Mouse (Mus musculus) CH12.LX (cell line): Measurements from ENCODE around the gene Muc4. TPM values are rescaled to one million over a fixed set of nuclear protein-coding genes. Genes with fewer than 3 reads are reported as not detected.
A peak's percentile ranks its signal among the peaks of the same experiment; 100 is the strongest.

Experiments
- DNase-seq: peaks from one replicate; pipeline ENCODE4 v3.0.0-alpha.2; 2013; ENCODE audit errors: extremely low read depth
- H3K27ac ChIP-seq: 2 replicates; pipeline ENCODE4 v1.5.1; 2012; ENCODE audit warnings: low read depth, mild to moderate bottlenecking, control low read depth, moderate library complexity; ENCODE audit not compliant: insufficient read depth
- H3K27me3 ChIP-seq: replicated peaks from 2 replicates; pipeline ENCODE3; 2012; ENCODE audit warnings: inconsistent platforms
- H3K36me3 ChIP-seq, 2 experiments: replicated peaks in 1 of 2; 2 replicates each; pipeline versions ENCODE3 to v1.6.1; 2012; ENCODE audit warnings: inconsistent platforms in 1 of 2, low read length in 1 of 2, mild to moderate bottlenecking in 1 of 2, mixed read lengths in 1 of 2, moderate library complexity in 1 of 2; ENCODE audit not compliant: control insufficient read depth in 1 of 2, insufficient read depth in 1 of 2
- H3K4me1 ChIP-seq, 2 experiments: 2 replicates each; pipeline ENCODE4 v1.6.1; 2012; ENCODE audit warnings: inconsistent platforms in 1 of 2, moderate library complexity in 1 of 2; ENCODE audit not compliant: insufficient read depth in 2 of 2, control insufficient read depth in 1 of 2
- H3K4me2 ChIP-seq: 2 replicates; pipeline ENCODE4 v1.6.1; 2012; ENCODE audit warnings: low read depth, mild to moderate bottlenecking, control low read depth; ENCODE audit not compliant: poor library complexity, insufficient read depth, severe bottlenecking
- H3K4me3 ChIP-seq, 3 experiments: fragments of 150-350 bp in 1 of 3; sonication (generic) in 1 of 3; replicated peaks in 1 of 3; 2 replicates each; pipeline versions ENCODE3 to v1.5.1; 2011 to 2012; ENCODE audit warnings: low read depth in 2 of 3, low read length in 2 of 3, mild to moderate bottlenecking in 2 of 3, moderate library complexity in 2 of 3, control low read depth in 1 of 3, improper control_type of control experiment in 1 of 3, inconsistent platforms in 1 of 3, mixed read lengths in 1 of 3; ENCODE audit not compliant: poor library complexity in 1 of 3
- H3K79me2 ChIP-seq: replicated peaks from 2 replicates; pipeline ENCODE4 v1.6.1; 2012; ENCODE audit warnings: mild to moderate bottlenecking, moderate library complexity; ENCODE audit not compliant: control insufficient read depth, poor library complexity, insufficient read depth, severe bottlenecking; ENCODE audit errors: extremely low read depth
- H3K9ac ChIP-seq: 2 replicates; pipeline ENCODE4 v1.6.1; 2012; ENCODE audit warnings: low read depth, mild to moderate bottlenecking, control low read depth, moderate library complexity; ENCODE audit not compliant: insufficient read depth
- H3K9me3 ChIP-seq: replicated peaks from 2 replicates; pipeline ENCODE3; 2012; ENCODE audit warnings: low read length, inconsistent platforms, mixed read lengths
- CHD1 ChIP-seq: IDR thresholded peaks from 2 replicates; pipeline ENCODE4 v1.6.1; 2012; ENCODE audit warnings: low read depth, low read length, improper control_type of control experiment, inconsistent platforms
- CTCF ChIP-seq, 2 experiments: IDR thresholded peaks in 1 of 2; conservative IDR thresholded peaks in 1 of 2; 2 replicates each; pipeline ENCODE4 v1.5.1; 2011 to 2012; ENCODE audit warnings: low read depth in 2 of 2, low read length in 2 of 2, improper control_type of control experiment in 1 of 2, inconsistent platforms in 1 of 2, mild to moderate bottlenecking in 1 of 2, moderate library complexity in 1 of 2
- ELF1 ChIP-seq: IDR thresholded peaks from 2 replicates; pipeline ENCODE4 v1.6.1; 2014; ENCODE audit warnings: low read depth, mild to moderate bottlenecking, inconsistent platforms, low read length, improper control_type of control experiment
- EP300 ChIP-seq: IDR thresholded peaks from 2 replicates; pipeline ENCODE4 v1.6.1; 2011; ENCODE audit warnings: low read length, improper control_type of control experiment
- GABPA ChIP-seq: IDR thresholded peaks from 2 replicates; pipeline ENCODE4 v1.6.1; 2012; ENCODE audit warnings: low read depth, low read length, improper control_type of control experiment, inconsistent platforms; ENCODE audit not compliant: insufficient replicate concordance
- HCFC1 ChIP-seq: IDR thresholded peaks from 2 replicates; pipeline ENCODE4 v1.6.1; 2012; ENCODE audit warnings: low read depth, mild to moderate bottlenecking, inconsistent platforms, low read length, improper control_type of control experiment
- JUN ChIP-seq: IDR thresholded peaks from 2 replicates; pipeline ENCODE4 v1.6.1; 2011; ENCODE audit warnings: low read depth, mild to moderate bottlenecking, low read length, improper control_type of control experiment, moderate library complexity; ENCODE audit not compliant: insufficient read depth
- KAT2A ChIP-seq: IDR thresholded peaks from 2 replicates; pipeline ENCODE4 v1.6.1; 2012; ENCODE audit warnings: low read length, improper control_type of control experiment, inconsistent platforms; ENCODE audit not compliant: insufficient replicate concordance
- MAFK ChIP-seq: IDR thresholded peaks from 2 replicates; pipeline ENCODE4 v1.6.1; 2011; ENCODE audit warnings: low read length, improper control_type of control experiment; ENCODE audit not compliant: insufficient replicate concordance
- MAX ChIP-seq: IDR thresholded peaks from 2 replicates; pipeline ENCODE4 v1.6.1; 2011; ENCODE audit warnings: low read length, improper control_type of control experiment
- MXI1 ChIP-seq: IDR thresholded peaks from 2 replicates; pipeline ENCODE4 v1.6.1; 2011; ENCODE audit warnings: mild to moderate bottlenecking, low read depth, low read length, improper control_type of control experiment
- NELFE ChIP-seq: IDR thresholded peaks from 2 replicates; pipeline ENCODE4 v1.6.1; 2011; ENCODE audit warnings: low read depth, low read length, improper control_type of control experiment
- PAX5 ChIP-seq: IDR thresholded peaks from 2 replicates; pipeline ENCODE4 v1.6.1; 2012; ENCODE audit warnings: low read length, inconsistent platforms, mixed read lengths
- POLR2AphosphoS2 ChIP-seq: IDR thresholded peaks from 2 replicates; pipeline ENCODE4 v1.6.1; 2011; ENCODE audit warnings: low read depth, low read length, improper control_type of control experiment
- RCOR1 ChIP-seq: conservative IDR thresholded peaks from 2 replicates; pipeline ENCODE4 v1.6.1; 2012; ENCODE audit warnings: low read depth, mild to moderate bottlenecking, inconsistent platforms, low read length, improper control_type of control experiment
- TBP ChIP-seq: conservative IDR thresholded peaks from 2 replicates; pipeline ENCODE4 v1.6.1; 2011; ENCODE audit warnings: low read depth, low read length, improper control_type of control experiment
- USF1 ChIP-seq: IDR thresholded peaks from 2 replicates; pipeline ENCODE4 v1.6.1; 2014; ENCODE audit warnings: low read depth, mild to moderate bottlenecking, inconsistent platforms, low read length, improper control_type of control experiment
- ZC3H11A ChIP-seq: IDR thresholded peaks from 2 replicates; pipeline ENCODE4 v1.6.1; 2012; ENCODE audit warnings: low read depth, mild to moderate bottlenecking, inconsistent platforms, low read length, improper control_type of control experiment
- ZKSCAN1 ChIP-seq: IDR thresholded peaks from 2 replicates; pipeline ENCODE4 v1.6.1; 2012; ENCODE audit warnings: low read depth, inconsistent platforms, low read length, improper control_type of control experiment, borderline replicate concordance
- ZMIZ1 ChIP-seq: IDR thresholded peaks from 2 replicates; pipeline ENCODE4 v1.6.1; 2012; ENCODE audit warnings: low read depth, mild to moderate bottlenecking, inconsistent platforms, low read length, improper control_type of control experiment
- ZNF384 ChIP-seq: IDR thresholded peaks from 2 replicates; pipeline ENCODE4 v1.6.1; 2012; ENCODE audit warnings: low read depth, low read length, improper control_type of control experiment, inconsistent platforms
- dilution Hi-C: fragments of 300-500 bp; cut with MboI; formaldehyde crosslinking; loops from 2 replicates; pipeline ENCODE4 v1.14.3; 2020; ENCODE audit warnings: low sequenced_read_pairs; ENCODE audit not compliant: extremely low pct_unique_long_range_greater_than_20kb, extremely low pct_ligation_motif_present
- in situ Hi-C: fragments of 300-500 bp; cut with MboI; formaldehyde crosslinking; loops from 3 replicates; pipeline ENCODE4 v1.14.3; 2019; ENCODE audit warnings: low sequenced_read_pairs, low pct_ligation_motif_present, low pct_unique_long_range_greater_than_20kb, mixed read lengths
- polyA plus RNA-seq: library from polyadenylated mRNA; unstranded; fragments of >175 nt; gene quantifications from 2 replicates; pipeline ENCODE4 v1.2.1, GENCODE M21; 2012; ENCODE audit warnings: low read depth; ENCODE audit not compliant: insufficient read length
- total RNA-seq, 2 experiments: library from RNA; depleted of rRNA; stranded (reverse); fragments of 300-350 nt in 1 of 2; fragments of >200 nt in 1 of 2; gene quantifications; 2 replicates each; pipeline ENCODE4 v1.2.3; 2012 to 2014

Gene Muc4
- total and polyA plus RNA-seq, 3 experiments = 0.09 to 0.51 (median 0.34) TPM

DNA sequence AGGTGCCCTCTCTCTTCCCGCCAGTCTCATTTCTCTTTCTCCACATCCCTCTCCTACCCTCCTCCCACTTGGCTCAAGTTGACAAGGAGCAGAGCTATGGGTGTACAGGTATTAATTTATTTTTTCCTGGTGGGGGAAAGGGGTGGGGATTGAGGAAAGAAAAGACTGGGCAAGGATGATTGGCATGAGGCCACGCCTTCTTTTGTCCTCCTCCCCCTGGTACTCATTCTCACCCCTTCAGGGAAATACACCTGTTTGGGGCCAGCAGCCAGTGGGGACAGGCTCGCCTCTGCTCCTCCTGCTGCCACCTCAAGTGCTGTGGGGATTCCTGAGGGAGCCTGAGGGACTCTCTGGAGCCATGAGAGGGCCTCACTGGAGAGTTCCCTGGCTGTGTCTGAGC, 336 bp downstream of the Muc4 start:
- in situ Hi-C loops = no loop called here
- peaks cover 31 to 56% of the 10 kb centered on the region in 2 experiments for H3K4me1 ChIP-seq
- no peak overlapping the region for H3K4me3 ChIP-seq
- TF ChIP-seq USF1 (no peak), ZC3H11A (no peak), ZNF384 (no peak), CTCF (conservative IDR thresholded peaks at IDR 0.05 in 1 of 2, IDR thresholded peaks at IDR 0.05 in 1 of 2; ENCODE audit: low read depth in 2 of 2, low read length in 2 of 2) (no peak), EP300 (no peak), ZKSCAN1 (no peak), GABPA (no peak), MAX (no peak), POLR2AphosphoS2 (no peak), MAFK (no peak), KAT2A (no peak), RCOR1 (no peak), CHD1 (no peak), ZMIZ1 (no peak), NELFE (no peak), HCFC1 (no peak), PAX5 (no peak), MXI1 (no peak), JUN (no peak), TBP (no peak)
- peaks cover 3% of the 10 kb centered on the region for H3K9me3 ChIP-seq
- H3K79me2 ChIP-seq = no peaks in the 10 kb centered on the region
- no peaks in the 10 kb centered on the region for H3K36me3 ChIP-seq
- no peak for DNase-seq
- dilution Hi-C loops = no loop called here
- H3K4me2 ChIP-seq = no peak overlapping the region
- H3K9ac ChIP-seq = no peak overlapping the region
- no peaks in the 10 kb centered on the region for H3K27me3 ChIP-seq
- H3K27ac ChIP-seq = no peak overlapping the region

DNA sequence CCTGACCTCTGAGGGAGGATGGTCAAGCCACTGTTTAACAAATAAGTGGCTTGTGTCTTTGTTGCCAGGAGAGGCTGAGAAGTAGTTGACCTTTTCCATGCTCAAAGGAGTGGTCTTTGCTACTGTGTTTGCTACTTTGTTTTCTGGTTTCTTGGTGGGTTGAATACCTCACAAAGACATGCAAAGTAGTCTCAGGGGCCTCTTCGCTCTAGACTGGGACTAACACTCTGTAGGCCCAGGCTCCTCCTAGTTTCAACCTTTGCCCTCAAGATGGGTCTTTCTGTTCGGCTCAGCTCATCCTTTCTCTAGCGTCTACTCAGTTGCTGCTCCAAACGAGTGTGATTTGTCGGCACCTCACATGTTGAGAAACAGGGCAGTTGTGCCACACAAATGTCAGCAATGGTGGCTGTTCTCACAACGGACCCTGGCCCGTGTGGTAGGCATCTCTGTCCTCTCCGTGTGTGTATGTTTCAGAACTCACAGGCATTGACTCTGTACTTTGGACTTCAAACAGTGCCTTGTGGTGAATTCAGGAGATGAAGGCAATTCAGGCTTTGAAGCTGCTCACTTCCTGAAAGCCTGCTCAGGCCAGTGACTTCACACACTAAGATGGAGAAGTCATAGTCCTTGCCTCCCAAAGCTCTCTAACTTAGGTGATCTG, 4.4 kb downstream of the Muc4 start:
- H3K79me2 ChIP-seq = no peaks in the 10 kb centered on the region
- H3K36me3 ChIP-seq = no peaks in the 10 kb centered on the region
- in situ Hi-C loops = no loop called here
- DNase-seq = no peak
- TF ChIP-seq HCFC1 (0 out of 2 replicates have a peak, but pooled peaks have one; percentile 11), ELF1 (peak; percentile 49), EP300 (no peak; the same call in 1 of the 2 replicates), PAX5 (no peak), ZMIZ1 (no peak), TBP (0 out of 2 replicates have a peak, but pooled peaks have one; percentile 27)
- H3K27me3 ChIP-seq = no peaks in the 10 kb centered on the region
- peak overlapping the region; percentile 27 for H3K4me2 ChIP-seq
- no peaks in the 10 kb centered on the region for H3K9me3 ChIP-seq
- dilution Hi-C loops = no loop called here
- H3K9ac ChIP-seq = peak overlapping the region; percentile 14; the same call in 1 of the 2 replicates
- peaks cover 27 to 58% of the 10 kb centered on the region in 2 experiments for H3K4me1 ChIP-seq
- H3K4me3 ChIP-seq = peak overlapping the region in 1 of 3 experiments; percentile 11
- peak overlapping the region; percentile 67 for H3K27ac ChIP-seq
